Mouse (Mus musculus): ENCODE data around the gene Mcee.
A peak's percentile ranks its signal among the peaks of the same experiment; 100 is the strongest.

Gene Mcee

GRCm38 (mm10) chr7:64392122-64392818 is at the start of gene Mcee, which contains the start of gene Mphosph10:
Gene Mcee, plus strand, starts transcription at chr7:64392607.
Gene Mphosph10, minus strand, starts transcription at chr7:64392268.
- peak; percentile 91 for DNase-seq (ENCODE audit: low read depth, low spot score)

GRCm38 (mm10) chr7:64347813-64348212 is 44.6 kb upstream of the Mcee start:
- DNase-seq (ENCODE audit: low read depth, low spot score), result no peak

- no peak for DNase-seq (ENCODE audit: low read depth, low spot score)
These were observed 43.1 kb upstream of the Mcee start for GRCm38 (mm10) chr7:64349147-64349861.

GRCm38 (mm10) chr7:64351087-64351486 is 41.3 kb upstream of the Mcee start:
- DNase-seq (ENCODE audit: low read depth, low spot score), result no peak

- no peak for DNase-seq (ENCODE audit: low read depth, low spot score)
These were observed 38.2 kb upstream of the Mcee start for GRCm38 (mm10) chr7:64354206-64354605.

GRCm38 (mm10) chr7:64356661-64357060 is 35.7 kb upstream of the Mcee start:
- DNase-seq (ENCODE audit: low read depth, low spot score), result no peak

- DNase-seq (ENCODE audit: low read depth, low spot score), result no peak
These were observed 35.0 kb upstream of the Mcee start for GRCm38 (mm10) chr7:64357405-64357804.

GRCm38 (mm10) chr7:64358666-64359065 is 33.7 kb upstream of the Mcee start:
- no peak for DNase-seq (ENCODE audit: low read depth, low spot score)

GRCm38 (mm10) chr7:64359943-64360585 is 32.3 kb upstream of the Mcee start:
- DNase-seq (ENCODE audit: low read depth, low spot score), result no peak

GRCm38 (mm10) chr7:64360586-64360945 is 31.8 kb upstream of the Mcee start:
- DNase-seq (ENCODE audit: low read depth, low spot score), result no peak

- DNase-seq (ENCODE audit: low read depth, low spot score), result no peak
These were observed 26.5 kb upstream of the Mcee start for GRCm38 (mm10) chr7:64365863-64366262.

- no peak for DNase-seq (ENCODE audit: low read depth, low spot score)
These were observed 22.6 kb upstream of the Mcee start for GRCm38 (mm10) chr7:64369841-64370240.

GRCm38 (mm10) chr7:64371940-64372878 is 20.2 kb upstream of the Mcee start:
- no peak for DNase-seq (ENCODE audit: low read depth, low spot score)

- DNase-seq (ENCODE audit: low read depth, low spot score), result no peak
These were observed 19.1 kb upstream of the Mcee start for GRCm38 (mm10) chr7:64373147-64373829.

- DNase-seq (ENCODE audit: low read depth, low spot score), result peak; percentile 72
These were observed 18.4 kb upstream of the Mcee start, which contains the start of gene Fan1 for GRCm38 (mm10) chr7:64373830-64374562. Gene Fan1, minus strand, starts transcription at chr7:64374095.

- no peak for DNase-seq (ENCODE audit: low read depth, low spot score)
These were observed 928 bp upstream of the Mcee start for GRCm38 (mm10) chr7:64391479-64391878.

GRCm38 (mm10) chr7:64392819-64393151 is 378 bp downstream of the Mcee start:
- no peak for DNase-seq (ENCODE audit: low read depth, low spot score)

GRCm38 (mm10) chr7:64400725-64401124 is 8.3 kb downstream of the Mcee start:
- no peak for DNase-seq (ENCODE audit: low read depth, low spot score)

- DNase-seq (ENCODE audit: low read depth, low spot score), result no peak
These were observed 10.0 kb downstream of the Mcee start for GRCm38 (mm10) chr7:64402452-64402851.

GRCm38 (mm10) chr7:64403989-64404388 is 11.6 kb downstream of the Mcee start:
- DNase-seq (ENCODE audit: low read depth, low spot score), result no peak

All from embryo, embryonic 11.5 days (tissue).